Mouse (Mus musculus): ENCODE data around the gene Cdh13. TPM values are rescaled to one million over a fixed set of nuclear protein-coding genes. Genes with fewer than 3 reads are reported as not detected.

Gene Cdh13
- polyA plus RNA-seq, 1 experiment from 2014 or later, result 18.5 TPM

- no peak overlapping the region for H3K27ac ChIP-seq (replicated peaks)
Observed at GRCm38 (mm10) chr8:118517071-118517470, 233.5 kb downstream of the Cdh13 start.

GRCm38 (mm10) chr8:118518030-118518741 lies 234.7 kb downstream of the Cdh13 start:
- Histone ChIP-seq H3K9me3 (ENCODE audit: control insufficient read depth, low read length) (no peaks in the 10 kb centered on the region), H3K27ac (replicated peaks) (no peak overlapping the region), H3K4me3 (ENCODE audit: low read depth, low read length) (no peak overlapping the region), H3K36me3 (ENCODE audit: control insufficient read depth, insufficient read depth, low read length) (no peaks in the 10 kb centered on the region), H3K4me2 (replicated peaks; ENCODE audit: low read depth) (no peak overlapping the region), H3K27me3 (ENCODE audit: control insufficient read depth, insufficient read depth, low read length) (no peaks in the 10 kb centered on the region), H3K9ac (ENCODE audit: low read length) (no peak overlapping the region), H3K4me1 (replicated peaks; ENCODE audit: control insufficient read depth, insufficient read depth) (no peaks in the 10 kb centered on the region)
- no peak for TF ChIP-seq EP300 (optimal IDR thresholded peaks at IDR 0.05)
- TF ChIP-seq CTCF (IDR thresholded peaks at IDR 0.05; ENCODE audit: low read depth), result peak; percentile 19; the same call in 1 of the 2 replicates
- ATAC-seq (ENCODE audit: low FRiP score, low TSS enrichment) (peak; percentile 21; the same call in 1 of the 2 replicates), DNase-seq (ENCODE audit: low spot score) (no peak)
- 41% methylated on average over 13 of the region's 13 CpGs for WGBS

More at GRCm38 (mm10) chr8:118517071-118517470, 233.5 kb downstream of the Cdh13 start:
- no peak overlapping the region for H3K4me2 ChIP-seq (replicated peaks; ENCODE audit: low read depth)
- no peaks in the 10 kb centered on the region for H3K4me1 ChIP-seq (replicated peaks; ENCODE audit: control insufficient read depth, insufficient read depth)
- 62% methylated on average over 4 of the region's 4 CpGs for whole genome bisulfite sequencing
- no peak overlapping the region for H3K9ac ChIP-seq (ENCODE audit: low read length)
- no peaks in the 10 kb centered on the region for H3K27me3 ChIP-seq (ENCODE audit: control insufficient read depth, insufficient read depth, low read length)
- no peaks in the 10 kb centered on the region for H3K36me3 ChIP-seq (ENCODE audit: control insufficient read depth, insufficient read depth, low read length)
- no peak for DNase-seq (ENCODE audit: low spot score)
- ATAC-seq (ENCODE audit: low FRiP score, low TSS enrichment), result no peak
- no peaks in the 10 kb centered on the region for H3K9me3 ChIP-seq (ENCODE audit: control insufficient read depth, low read length)
- TF ChIP-seq EP300 (optimal IDR thresholded peaks at IDR 0.05) (no peak), CTCF (IDR thresholded peaks at IDR 0.05; ENCODE audit: low read depth) (no peak)
- H3K4me3 ChIP-seq (ENCODE audit: low read depth, low read length), result no peak overlapping the region

GRCm38 (mm10) chr8:118518742-118519102 lies 235.2 kb downstream of the Cdh13 start:
- Histone ChIP-seq H3K27me3 (ENCODE audit: control insufficient read depth, insufficient read depth, low read length) (no peaks in the 10 kb centered on the region), H3K9ac (ENCODE audit: low read length) (no peak overlapping the region), H3K4me1 (replicated peaks; ENCODE audit: control insufficient read depth, insufficient read depth) (no peaks in the 10 kb centered on the region), H3K4me2 (replicated peaks; ENCODE audit: low read depth) (no peak overlapping the region), H3K27ac (replicated peaks) (no peak overlapping the region), H3K9me3 (ENCODE audit: control insufficient read depth, low read length) (no peaks in the 10 kb centered on the region), H3K36me3 (ENCODE audit: control insufficient read depth, insufficient read depth, low read length) (no peaks in the 10 kb centered on the region), H3K4me3 (ENCODE audit: low read depth, low read length) (no peak overlapping the region)
- no peak for ATAC-seq (ENCODE audit: low FRiP score, low TSS enrichment)
- no peak for TF ChIP-seq CTCF (IDR thresholded peaks at IDR 0.05; ENCODE audit: low read depth)
- no peak for TF ChIP-seq EP300 (optimal IDR thresholded peaks at IDR 0.05)
- 27% methylated on average over 3 of the region's 3 CpGs for WGBS
- DNase-seq (ENCODE audit: low spot score), result no peak

GRCm38 (mm10) chr8:118523922-118524321 lies 240.4 kb downstream of the Cdh13 start:
- Histone ChIP-seq H3K4me2 (replicated peaks; ENCODE audit: low read depth) (no peak overlapping the region), H3K9me3 (ENCODE audit: control insufficient read depth, low read length) (no peaks in the 10 kb centered on the region), H3K4me3 (ENCODE audit: low read depth, low read length) (no peak overlapping the region), H3K9ac (ENCODE audit: low read length) (no peak overlapping the region), H3K36me3 (ENCODE audit: control insufficient read depth, insufficient read depth, low read length) (no peaks in the 10 kb centered on the region), H3K27ac (replicated peaks) (no peak overlapping the region), H3K27me3 (ENCODE audit: control insufficient read depth, insufficient read depth, low read length) (no peaks in the 10 kb centered on the region), H3K4me1 (replicated peaks; ENCODE audit: control insufficient read depth, insufficient read depth) (no peaks in the 10 kb centered on the region)
- DNase-seq (ENCODE audit: low spot score) (no peak), ATAC-seq (ENCODE audit: low FRiP score, low TSS enrichment) (no peak)
- TF ChIP-seq EP300 (optimal IDR thresholded peaks at IDR 0.05) (no peak), CTCF (IDR thresholded peaks at IDR 0.05; ENCODE audit: low read depth) (no peak)
- 71% methylated on average over 1 of the region's 1 CpGs for WGBS

GRCm38 (mm10) chr8:118538816-118539558 lies 255.5 kb downstream of the Cdh13 start:
- Histone ChIP-seq H3K9ac (ENCODE audit: low read length) (no peak overlapping the region), H3K4me3 (ENCODE audit: low read depth, low read length) (no peak overlapping the region), H3K9me3 (ENCODE audit: control insufficient read depth, low read length) (no peaks in the 10 kb centered on the region), H3K4me2 (replicated peaks; ENCODE audit: low read depth) (no peak overlapping the region), H3K27ac (replicated peaks) (no peak overlapping the region), H3K36me3 (ENCODE audit: control insufficient read depth, insufficient read depth, low read length) (no peaks in the 10 kb centered on the region), H3K4me1 (replicated peaks; ENCODE audit: control insufficient read depth, insufficient read depth) (no peaks in the 10 kb centered on the region), H3K27me3 (ENCODE audit: control insufficient read depth, insufficient read depth, low read length) (no peaks in the 10 kb centered on the region)
- DNase-seq (ENCODE audit: low spot score) (no peak), ATAC-seq (ENCODE audit: low FRiP score, low TSS enrichment) (no peak)
- TF ChIP-seq EP300 (optimal IDR thresholded peaks at IDR 0.05) (no peak), CTCF (IDR thresholded peaks at IDR 0.05; ENCODE audit: low read depth) (no peak)
- 74% methylated on average over 8 of the region's 8 CpGs for WGBS

- Histone ChIP-seq H3K27me3 (ENCODE audit: control insufficient read depth, insufficient read depth, low read length) (no peaks in the 10 kb centered on the region), H3K9ac (ENCODE audit: low read length) (no peak overlapping the region), H3K4me3 (ENCODE audit: low read depth, low read length) (no peak overlapping the region), H3K4me1 (replicated peaks; ENCODE audit: control insufficient read depth, insufficient read depth) (no peaks in the 10 kb centered on the region), H3K36me3 (ENCODE audit: control insufficient read depth, insufficient read depth, low read length) (no peaks in the 10 kb centered on the region), H3K9me3 (ENCODE audit: control insufficient read depth, low read length) (no peaks in the 10 kb centered on the region), H3K27ac (replicated peaks) (no peak overlapping the region), H3K4me2 (replicated peaks; ENCODE audit: low read depth) (no peak overlapping the region)
- WGBS, result 32% methylated on average over 5 of the region's 5 CpGs
- no peak for TF ChIP-seq CTCF (IDR thresholded peaks at IDR 0.05; ENCODE audit: low read depth)
- no peak for TF ChIP-seq EP300 (optimal IDR thresholded peaks at IDR 0.05)
- ATAC-seq (ENCODE audit: low FRiP score, low TSS enrichment) (no peak), DNase-seq (ENCODE audit: low spot score) (no peak)
Observed at GRCm38 (mm10) chr8:118539559-118539819, 256.0 kb downstream of the Cdh13 start.

Data from stomach, postnatal 0 days (tissue).